Mouse (Mus musculus): ENCODE data around the gene Plxdc2. TPM values are rescaled to one million over a fixed set of nuclear protein-coding genes. Genes with fewer than 3 reads are reported as not detected.

Gene Plxdc2
- polyA plus RNA-seq, 1 experiment from 2014 or later = 34.3 TPM

GRCm38 (mm10) chr2:16773398-16774113 is 417.5 kb downstream of the Plxdc2 start:
- no peak overlapping the region for H3K9ac ChIP-seq (ENCODE audit: low read length)
- no peak for ATAC-seq (ENCODE audit: insufficient read depth, low FRiP score)
- H3K27ac ChIP-seq (ENCODE audit: low read length) = no peak overlapping the region
- H3K4me3 ChIP-seq (replicated peaks; ENCODE audit: low read length) = no peak overlapping the region
- no peaks in the 10 kb centered on the region for H3K4me1 ChIP-seq (ENCODE audit: control insufficient read depth, insufficient read depth, low read length)
- no peaks in the 10 kb centered on the region for H3K27me3 ChIP-seq (ENCODE audit: control insufficient read depth, insufficient read depth, low read length)
- no peaks in the 10 kb centered on the region for H3K36me3 ChIP-seq (ENCODE audit: control insufficient read depth, insufficient read depth, low read length)
- H3K9me3 ChIP-seq (replicated peaks; ENCODE audit: control insufficient read depth, low read length) = no peaks in the 10 kb centered on the region
- WGBS = 23% methylated on average over 1 of the region's 1 CpGs
- no peak overlapping the region for H3K4me2 ChIP-seq (ENCODE audit: low read depth, low read length)

GRCm38 (mm10) chr2:16774114-16774433 is 418.0 kb downstream of the Plxdc2 start:
- ATAC-seq (ENCODE audit: insufficient read depth, low FRiP score) = no peak
- Histone ChIP-seq H3K4me1 (ENCODE audit: control insufficient read depth, insufficient read depth, low read length) (no peaks in the 10 kb centered on the region), H3K27me3 (ENCODE audit: control insufficient read depth, insufficient read depth, low read length) (no peaks in the 10 kb centered on the region), H3K9me3 (replicated peaks; ENCODE audit: control insufficient read depth, low read length) (no peaks in the 10 kb centered on the region), H3K4me3 (replicated peaks; ENCODE audit: low read length) (no peak overlapping the region), H3K27ac (ENCODE audit: low read length) (no peak overlapping the region), H3K4me2 (ENCODE audit: low read depth, low read length) (no peak overlapping the region), H3K9ac (ENCODE audit: low read length) (no peak overlapping the region), H3K36me3 (ENCODE audit: control insufficient read depth, insufficient read depth, low read length) (no peaks in the 10 kb centered on the region)
- 49% methylated on average over 3 of the region's 3 CpGs for WGBS

GRCm38 (mm10) chr2:16795283-16795682 is 439.2 kb downstream of the Plxdc2 start:
- ATAC-seq (ENCODE audit: insufficient read depth, low FRiP score) = no peak
- H3K27ac ChIP-seq (ENCODE audit: low read length) = no peak overlapping the region
- no peaks in the 10 kb centered on the region for H3K9me3 ChIP-seq (replicated peaks; ENCODE audit: control insufficient read depth, low read length)
- no peaks in the 10 kb centered on the region for H3K27me3 ChIP-seq (ENCODE audit: control insufficient read depth, insufficient read depth, low read length)
- H3K36me3 ChIP-seq (ENCODE audit: control insufficient read depth, insufficient read depth, low read length) = no peaks in the 10 kb centered on the region
- no peaks in the 10 kb centered on the region for H3K4me1 ChIP-seq (ENCODE audit: control insufficient read depth, insufficient read depth, low read length)
- H3K4me2 ChIP-seq (ENCODE audit: low read depth, low read length) = no peak overlapping the region
- no peak overlapping the region for H3K4me3 ChIP-seq (replicated peaks; ENCODE audit: low read length)
- H3K9ac ChIP-seq (ENCODE audit: low read length) = no peak overlapping the region

All from stomach, embryonic 16.5 days (tissue).